Mouse (Mus musculus): Measurements from ENCODE around the gene Gm20441. TPM values are rescaled to one million over a fixed set of nuclear protein-coding genes. Genes with fewer than 3 reads are reported as not detected.

The Gm20441 gene
- 1.2 TPM in 1 of 2 replicates, not detected in the other for polyA plus RNA-seq (2012; rRNA removed)

DNA sequence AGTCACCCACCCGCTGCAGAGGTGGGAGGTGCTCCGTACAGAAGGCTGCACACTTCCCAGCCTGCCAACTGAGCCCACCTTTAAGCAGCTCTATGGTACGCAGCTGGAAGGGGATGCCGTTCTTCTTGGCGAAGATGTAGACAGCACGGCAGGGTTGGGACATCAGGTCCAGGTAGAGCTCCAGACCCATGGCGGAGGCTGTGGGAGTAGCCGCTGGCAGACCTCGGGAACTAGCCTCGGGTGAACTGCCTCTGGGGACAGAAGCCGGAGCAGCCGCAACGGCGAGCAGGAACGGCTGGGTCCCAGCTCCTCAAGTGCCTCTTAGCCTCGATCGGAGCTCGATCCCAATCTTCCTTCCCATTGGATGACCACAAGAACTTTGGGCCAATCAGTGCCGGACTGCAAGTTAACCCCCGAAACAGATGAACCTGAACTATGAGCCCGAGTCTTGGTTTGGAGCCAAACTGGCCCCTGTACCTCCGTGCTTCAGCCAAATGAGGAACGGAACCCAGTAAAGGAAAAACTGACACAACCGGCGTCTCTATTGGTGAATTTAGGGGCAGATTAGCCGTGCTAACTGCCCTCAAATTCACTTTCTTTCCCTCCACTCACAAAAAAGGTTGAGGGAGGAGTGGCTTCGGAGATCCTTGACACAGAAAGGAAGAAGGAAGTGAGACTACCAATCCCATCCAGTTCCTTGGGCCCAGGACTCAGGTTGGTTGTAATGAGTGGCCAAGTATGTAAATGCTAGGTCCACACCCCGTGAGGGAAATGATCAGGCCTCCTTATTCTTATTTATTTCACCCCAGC lies at the start of gene Gm20441, which contains the start of gene Gstt3:
Gene Gm20441, minus strand, starts transcription at position 186 of the 810 bp plus-strand sequence.
Gene Gstt3, minus strand, starts transcription at position 646 of the 810 bp plus-strand sequence.
- DNase-seq (ENCODE audit: low read depth) = peak; percentile 67

DNA sequence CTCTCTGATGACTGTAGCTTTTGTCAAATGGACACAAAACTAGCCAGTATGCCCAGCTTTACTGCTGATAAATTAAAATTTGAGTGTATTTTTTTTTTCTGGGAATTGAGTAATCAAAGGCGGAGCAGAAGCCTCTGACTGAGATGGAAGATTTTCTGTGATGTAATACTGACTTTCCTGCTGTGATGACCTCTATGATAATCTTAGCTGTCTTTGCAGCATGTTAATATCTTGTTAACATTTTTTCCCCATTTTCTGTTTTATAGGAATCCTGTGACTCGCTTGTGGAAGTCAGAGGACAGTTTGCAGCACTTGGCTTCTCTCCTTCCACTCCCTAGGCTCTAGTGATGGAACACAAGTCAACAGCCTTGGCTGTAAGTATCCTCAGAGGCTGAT lies 49.5 kb upstream of the Gm20441 start:
- no peak for DNase-seq (ENCODE audit: low read depth)

DNA sequence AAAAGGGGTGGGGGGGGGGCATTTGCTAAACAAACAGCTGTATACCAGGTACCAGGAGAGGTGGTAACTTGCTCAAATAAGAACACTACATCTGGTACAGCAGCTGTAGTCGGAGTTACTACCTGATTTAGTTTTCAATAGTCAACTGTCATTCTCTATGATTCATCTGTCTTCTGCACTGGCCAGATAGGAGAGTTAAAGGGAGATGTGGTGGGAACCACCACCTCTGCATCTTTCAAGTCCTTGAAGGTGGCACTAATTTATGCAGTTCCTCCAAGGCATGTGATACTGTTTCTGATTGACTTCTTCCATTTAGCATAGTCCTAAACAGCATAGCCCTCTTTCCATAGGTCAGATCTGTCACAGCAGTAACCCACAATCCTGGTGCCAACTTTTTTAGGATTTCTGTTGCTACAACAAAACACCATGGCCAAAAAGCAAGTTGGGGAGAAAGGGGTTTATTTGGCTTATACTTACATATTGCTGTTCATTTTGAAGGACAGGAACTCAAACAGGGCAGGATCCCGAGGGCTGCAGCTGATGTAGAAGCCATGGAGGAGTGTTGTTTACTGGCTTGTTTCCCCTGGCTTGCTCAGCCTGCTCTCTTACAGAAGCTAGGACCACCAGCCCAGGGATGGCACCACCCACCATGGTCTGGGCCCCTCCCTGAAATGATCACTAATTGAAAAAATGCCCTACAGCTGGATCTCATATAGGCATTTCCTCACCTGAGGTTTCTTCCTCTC lies 48.9 kb upstream of the Gm20441 start:
- DNase-seq (ENCODE audit: low read depth) = no peak

DNA sequence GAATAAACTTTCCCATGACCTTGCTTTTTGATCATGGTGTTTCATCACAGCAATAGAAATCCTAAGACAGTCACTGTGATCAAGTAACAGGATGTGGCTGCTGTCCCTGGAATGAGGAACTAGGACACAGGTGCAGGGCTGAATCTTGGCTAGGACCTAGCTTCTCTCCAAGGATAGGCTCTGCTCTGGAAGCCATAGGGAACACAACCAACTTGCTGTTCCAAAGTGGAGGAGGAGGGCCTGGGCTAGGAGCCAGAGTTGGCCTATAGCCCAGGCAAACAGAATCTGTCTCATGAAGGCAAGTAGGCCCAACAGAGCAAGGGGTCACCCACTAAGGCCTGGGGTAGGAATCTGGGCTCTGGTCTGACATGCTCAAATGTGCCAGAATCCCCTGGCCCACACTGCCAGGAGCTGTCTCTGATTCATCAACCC lies 47.8 kb upstream of the Gm20441 start:
- peak; percentile 94 for DNase-seq (ENCODE audit: low read depth)

DNA sequence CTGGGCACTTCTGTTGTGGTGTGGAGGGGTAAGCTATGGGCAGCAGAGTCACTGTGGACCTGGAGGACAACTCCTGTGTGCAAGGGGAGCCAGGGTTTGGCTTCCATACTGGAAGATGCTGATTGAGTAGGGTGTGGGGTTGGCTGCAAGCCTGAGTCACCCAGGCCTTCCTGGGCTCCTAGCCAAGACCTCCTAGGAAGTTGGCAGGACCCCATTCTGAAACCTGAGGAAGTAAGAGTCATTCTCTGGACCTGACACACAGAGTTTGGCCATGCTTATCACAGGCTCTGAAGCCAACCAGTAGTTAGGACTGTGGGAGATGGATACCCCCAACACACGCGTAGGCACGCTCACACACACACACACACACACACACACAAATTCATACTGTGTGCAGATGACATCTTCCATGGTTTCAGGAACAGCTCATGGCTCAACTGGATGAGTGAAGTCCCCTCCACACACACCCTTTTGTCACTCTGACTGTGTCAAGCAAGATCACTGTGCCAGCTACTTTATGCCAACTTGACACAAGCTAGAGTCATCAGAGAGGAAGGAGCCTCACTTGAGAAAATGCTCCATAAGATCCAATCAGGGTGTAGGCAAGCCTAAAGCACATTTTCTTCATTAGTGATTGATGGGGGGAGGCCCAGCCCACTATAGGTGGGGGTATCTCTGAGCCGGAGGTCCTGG lies 47.1 kb upstream of the Gm20441 start:
- no peak for DNase-seq (ENCODE audit: low read depth)

DNA sequence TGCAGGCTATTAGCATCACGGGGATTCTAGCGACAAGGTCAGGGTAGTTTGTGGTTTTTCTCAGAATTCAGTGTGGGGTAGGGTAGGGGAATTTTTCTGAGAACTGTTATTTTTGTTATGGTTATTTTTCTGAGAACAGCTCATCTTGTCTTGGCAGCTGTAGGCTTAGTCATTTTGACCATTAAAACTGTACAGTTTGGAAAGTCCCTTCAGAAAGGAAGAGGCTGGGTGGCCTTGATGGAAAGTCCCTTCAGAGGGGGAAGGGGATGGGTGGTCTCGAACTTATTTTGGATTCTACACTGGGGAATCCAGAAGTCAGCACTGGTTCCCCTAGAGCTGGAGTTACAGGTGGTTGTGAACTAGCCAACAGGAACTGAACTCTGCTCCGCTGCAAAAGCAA lies 43.8 kb upstream of the Gm20441 start:
- DNase-seq (ENCODE audit: low read depth) = no peak

DNA sequence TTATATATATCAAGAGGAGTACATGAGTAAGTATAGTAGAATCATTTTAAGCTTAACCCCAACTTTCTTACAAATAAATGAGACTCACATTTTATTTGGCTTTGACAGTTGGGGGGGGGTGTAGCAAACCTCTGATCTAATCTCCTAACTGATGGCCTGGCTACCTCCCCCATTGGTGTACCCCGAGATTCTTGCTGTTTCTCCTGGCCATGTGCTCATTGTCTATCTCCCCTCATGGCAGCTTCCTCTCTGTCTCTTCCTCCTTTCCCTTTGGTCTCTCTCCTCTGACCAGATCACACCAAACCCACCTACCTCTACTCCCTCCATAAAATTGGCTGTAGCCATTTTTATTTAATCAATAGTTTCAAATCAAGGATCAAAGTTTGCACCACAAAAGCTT lies 43.0 kb upstream of the Gm20441 start:
- DNase-seq (ENCODE audit: low read depth) = no peak

DNA sequence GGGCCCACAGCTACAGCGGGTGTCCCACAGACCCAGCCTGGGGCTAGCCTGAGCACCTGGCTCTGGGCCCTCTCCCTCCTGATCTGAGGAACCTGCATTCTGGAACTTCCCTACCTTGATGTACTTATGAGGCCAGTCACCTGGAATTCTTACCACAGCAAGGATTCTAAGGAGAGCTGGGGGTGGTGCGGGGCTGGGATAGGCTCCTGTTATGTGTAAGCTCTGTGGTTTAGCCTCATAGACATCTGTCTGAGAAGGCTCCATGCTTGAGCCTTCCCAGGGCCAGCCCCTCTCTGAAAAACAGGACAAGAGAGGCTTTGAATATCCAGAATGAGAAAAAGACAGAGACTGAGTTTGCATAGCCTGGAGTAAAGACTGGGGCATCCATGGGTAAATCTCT lies 41.7 kb upstream of the Gm20441 start, which contains the start of gene Gstt4:
Gene Gstt4, minus strand, starts transcription at position 101 of the 400 bp plus-strand sequence.
- DNase-seq (ENCODE audit: low read depth) = no peak

DNA sequence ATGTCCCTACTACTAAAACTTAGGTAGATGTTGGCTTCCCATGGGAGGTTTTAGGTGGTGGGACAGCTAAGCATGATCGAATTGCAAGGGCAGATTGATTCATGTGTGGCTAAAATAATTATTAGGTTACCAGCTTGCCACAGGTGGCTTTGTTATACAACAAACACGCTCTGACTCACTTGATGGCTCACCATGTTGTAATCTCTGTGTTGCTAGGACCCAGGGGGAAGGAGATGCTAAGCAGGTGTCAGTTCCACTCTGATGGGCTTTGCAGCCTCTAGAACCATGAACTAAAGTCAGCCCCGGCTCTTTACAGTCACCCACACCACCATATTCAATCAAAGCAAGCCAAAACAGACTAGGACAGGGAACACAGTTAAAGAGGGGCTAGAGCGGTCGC lies 39.1 kb upstream of the Gm20441 start:
- no peak for DNase-seq (ENCODE audit: low read depth)

DNA sequence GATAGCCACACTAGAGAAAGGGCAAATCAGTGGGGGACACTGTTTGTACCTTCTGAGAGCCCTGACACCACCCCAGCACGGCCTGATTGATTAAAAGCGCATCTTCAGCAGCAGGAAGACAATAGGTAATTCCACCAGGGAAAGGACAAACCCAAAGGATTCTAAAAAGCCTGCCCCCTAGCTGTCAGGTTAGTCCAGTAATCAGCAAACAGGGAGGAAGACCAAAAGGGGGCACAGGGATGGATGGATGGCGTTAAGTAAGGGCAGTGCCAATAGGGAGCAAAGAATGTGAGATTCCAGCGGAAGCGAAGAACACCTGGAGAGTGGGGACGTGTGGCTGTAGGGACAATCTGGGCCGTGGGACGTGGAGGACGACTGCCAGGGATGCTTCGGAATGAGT lies 37.9 kb upstream of the Gm20441 start:
- no peak for DNase-seq (ENCODE audit: low read depth)

DNA sequence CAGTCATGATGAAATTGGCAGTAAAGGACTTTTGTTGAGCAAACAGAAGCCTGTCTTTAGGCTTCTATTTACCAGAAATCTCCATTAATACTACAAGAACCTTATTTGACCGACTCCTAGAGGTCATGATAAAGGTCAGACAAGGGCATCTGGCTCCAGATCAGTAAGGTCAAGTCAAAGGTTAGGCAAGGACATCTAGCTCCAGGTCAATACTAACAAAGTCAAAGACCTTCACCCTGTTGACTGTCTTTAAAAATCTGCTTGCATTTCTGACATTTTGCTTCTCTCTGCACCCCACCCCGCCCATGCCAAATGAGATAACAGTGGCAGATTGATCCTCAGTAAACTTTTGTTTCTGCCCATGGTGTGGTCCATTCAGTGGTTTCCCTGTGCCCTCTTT lies 23.5 kb upstream of the Gm20441 start:
- DNase-seq (ENCODE audit: low read depth) = no peak

DNA sequence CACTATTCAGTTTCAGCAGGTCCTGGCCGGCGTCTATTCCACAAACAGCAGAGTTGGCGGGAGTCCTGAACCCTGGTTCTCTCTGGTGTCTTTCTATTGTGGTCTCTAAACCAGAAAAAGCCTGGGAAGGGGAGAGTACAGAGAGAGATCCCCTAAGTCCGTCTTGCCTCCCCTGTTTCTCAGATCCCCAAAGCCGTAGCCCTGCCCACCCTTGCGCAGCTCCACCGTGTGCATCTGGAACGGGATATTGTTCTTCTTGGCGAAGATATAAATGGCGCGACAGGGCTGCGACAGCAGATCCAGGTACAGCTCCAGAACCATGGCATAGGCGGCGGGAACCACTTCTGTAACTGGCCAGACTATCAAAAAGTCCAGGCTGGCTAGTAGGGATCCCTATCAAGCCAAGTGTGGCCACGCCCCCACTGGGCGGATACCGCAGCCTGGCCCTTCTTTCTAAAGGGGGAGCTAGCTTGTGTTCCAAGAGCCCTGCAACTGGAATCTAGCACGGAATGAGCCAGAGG lies 17.5 kb upstream of the Gm20441 start, which contains the start of gene Gstt1:
Gene Gstt1, minus strand, starts transcription at position 409 of the 521 bp plus-strand sequence.
- DNase-seq (ENCODE audit: low read depth) = no peak

DNA sequence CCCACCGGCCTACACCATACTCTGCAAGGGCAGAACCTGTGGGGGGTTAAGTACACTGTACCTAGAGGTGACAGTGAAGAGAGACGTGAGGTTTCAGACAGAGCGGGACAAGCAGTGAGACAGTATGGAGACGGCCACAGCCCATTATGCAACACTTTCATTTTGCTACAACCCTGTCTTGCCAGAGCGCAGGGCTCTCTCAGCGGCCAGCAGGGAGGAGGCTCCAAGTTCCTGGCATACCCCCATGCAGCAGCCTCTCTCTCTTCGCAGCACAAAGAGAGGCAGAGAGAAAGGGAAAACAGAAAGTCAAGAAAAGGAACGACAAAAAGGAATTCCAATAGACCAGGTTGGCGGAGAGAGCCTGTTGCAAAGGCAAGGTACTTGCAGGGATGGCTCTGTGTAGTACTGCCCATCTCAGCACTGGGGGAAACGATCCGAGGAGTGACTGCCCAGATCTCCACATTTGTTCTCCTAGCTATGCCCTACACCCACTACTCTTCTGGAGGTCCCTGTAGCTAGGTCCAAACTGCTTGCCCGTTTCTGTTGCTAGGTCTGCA lies 16.9 kb upstream of the Gm20441 start:
- no peak for DNase-seq (ENCODE audit: low read depth)

DNA sequence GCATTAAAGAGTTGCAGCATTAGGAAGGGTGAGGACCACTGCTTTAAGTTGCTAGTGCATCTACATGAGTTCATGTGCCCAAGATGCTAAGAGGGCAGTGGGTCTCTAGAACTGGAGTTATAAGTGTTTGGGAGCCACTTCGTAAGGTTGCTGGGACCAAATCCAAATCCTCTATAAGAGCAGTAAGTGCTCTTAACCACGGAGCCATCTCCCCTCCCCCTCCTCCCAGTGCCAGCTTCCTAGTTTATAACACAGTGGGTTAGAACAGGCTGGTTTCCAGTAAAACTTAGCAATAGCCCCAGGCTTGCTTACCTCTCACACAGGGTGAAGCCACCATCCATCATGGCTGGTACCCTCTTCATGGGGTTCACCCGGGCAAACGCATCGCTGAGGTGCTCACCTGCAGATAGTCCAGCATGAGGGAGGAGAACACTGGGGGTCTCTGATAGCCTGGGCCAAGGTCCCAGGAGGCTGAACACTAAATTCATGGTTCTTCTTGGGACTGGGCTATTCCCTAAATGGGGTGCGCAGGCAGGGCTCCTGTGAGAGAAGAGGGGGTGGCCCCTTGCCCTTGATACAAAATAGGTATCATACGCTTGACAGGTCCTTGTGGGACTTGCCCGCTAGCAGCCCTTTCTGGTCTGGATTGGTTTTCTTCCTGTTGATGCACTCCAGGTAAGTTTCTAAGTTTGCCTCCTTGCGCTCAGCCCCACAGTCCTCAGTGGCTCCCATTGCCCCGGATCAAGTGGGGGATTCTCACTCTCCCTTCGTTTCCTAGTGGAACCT lies 16.2 kb upstream of the Gm20441 start:
- DNase-seq (ENCODE audit: low read depth) = no peak

DNA sequence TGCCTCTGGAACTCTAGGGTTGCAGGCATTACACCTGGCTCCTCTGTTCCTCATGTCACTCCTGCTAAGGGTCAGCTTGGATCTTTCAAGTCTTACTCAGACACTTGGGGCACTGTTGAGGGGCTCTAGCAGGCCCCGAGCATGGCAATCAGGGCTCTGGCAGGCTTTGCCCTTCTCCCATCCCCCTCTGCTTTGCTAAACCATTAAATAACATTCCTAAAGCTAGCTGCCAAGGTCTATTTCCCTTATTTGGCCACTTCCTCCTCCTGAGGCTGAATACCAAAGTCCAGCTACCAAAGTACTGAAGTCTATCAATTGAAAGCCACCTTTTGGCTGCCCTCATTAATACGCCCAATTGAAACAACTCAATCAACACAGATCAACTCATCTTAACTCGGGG lies 14.1 kb upstream of the Gm20441 start:
- DNase-seq (ENCODE audit: low read depth) = no peak

DNA sequence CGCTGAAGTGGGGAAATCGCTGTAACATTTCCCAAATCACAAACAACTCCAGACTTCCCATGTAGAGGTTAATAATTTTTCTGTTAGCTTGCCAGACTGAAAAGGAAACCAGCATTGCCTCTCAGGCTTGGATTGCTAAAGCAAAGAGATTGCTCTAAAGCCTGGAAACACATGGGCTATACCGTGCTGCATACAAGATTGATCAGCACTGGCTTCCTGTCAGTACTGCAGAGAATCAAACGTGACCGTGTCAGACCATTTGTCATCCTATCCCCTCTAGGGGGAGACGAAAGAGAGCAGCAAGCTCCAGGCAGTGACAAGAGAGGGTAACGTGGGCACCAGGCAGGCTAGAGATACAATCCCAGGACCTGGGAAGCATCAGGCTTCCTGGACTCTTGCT lies 10.0 kb upstream of the Gm20441 start:
- no peak for DNase-seq (ENCODE audit: low read depth)

DNA sequence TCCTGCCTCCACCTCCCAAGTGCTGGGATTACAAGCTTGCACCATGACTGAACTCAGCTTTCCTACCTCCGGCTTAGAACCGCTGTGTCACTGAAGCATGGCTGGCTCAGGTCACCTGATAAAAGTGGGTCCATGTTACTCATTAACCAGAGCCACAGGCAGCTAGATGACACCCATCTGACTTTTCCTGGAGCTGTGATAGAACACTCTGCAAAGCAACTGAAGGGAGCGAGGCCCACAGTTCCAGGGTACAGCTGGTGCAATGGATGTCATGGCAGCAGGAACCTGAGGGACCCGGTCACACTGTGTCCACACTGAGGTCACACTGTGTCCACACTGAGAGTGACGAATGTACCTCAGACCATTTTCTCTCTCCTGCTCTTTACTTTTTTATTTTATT lies 9.1 kb upstream of the Gm20441 start:
- DNase-seq (ENCODE audit: low read depth) = no peak

DNA sequence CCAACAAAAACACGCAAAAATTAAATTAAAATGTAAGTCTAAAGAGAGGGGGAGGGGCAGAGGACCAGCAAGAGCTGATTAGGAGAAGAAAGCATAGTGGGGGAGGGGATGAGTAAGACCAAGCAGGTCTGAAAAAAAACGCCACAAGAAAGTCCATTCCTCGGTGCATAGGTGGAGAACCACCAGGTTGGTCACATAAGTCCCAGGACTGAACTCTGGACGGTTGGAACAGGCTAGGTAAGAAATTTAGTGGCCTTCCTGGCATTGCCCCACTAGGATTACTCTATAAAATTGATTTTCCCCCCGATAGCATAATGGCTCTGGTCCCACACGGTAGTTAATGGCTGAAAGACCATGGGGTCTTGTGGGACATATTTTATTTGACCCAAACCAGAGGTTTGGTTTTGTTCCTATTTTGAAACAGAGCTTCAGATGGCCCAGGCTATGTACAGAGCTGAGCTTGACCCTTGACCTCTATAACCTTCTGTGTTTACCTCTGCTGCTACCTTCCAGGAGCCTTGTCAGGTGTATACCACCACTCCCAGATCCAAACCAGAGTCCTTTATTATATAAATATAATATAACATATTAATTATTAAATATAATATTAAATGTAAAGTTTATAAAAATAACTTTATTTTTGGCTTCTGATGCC lies 8.5 kb upstream of the Gm20441 start:
- DNase-seq (ENCODE audit: low read depth) = no peak

DNA sequence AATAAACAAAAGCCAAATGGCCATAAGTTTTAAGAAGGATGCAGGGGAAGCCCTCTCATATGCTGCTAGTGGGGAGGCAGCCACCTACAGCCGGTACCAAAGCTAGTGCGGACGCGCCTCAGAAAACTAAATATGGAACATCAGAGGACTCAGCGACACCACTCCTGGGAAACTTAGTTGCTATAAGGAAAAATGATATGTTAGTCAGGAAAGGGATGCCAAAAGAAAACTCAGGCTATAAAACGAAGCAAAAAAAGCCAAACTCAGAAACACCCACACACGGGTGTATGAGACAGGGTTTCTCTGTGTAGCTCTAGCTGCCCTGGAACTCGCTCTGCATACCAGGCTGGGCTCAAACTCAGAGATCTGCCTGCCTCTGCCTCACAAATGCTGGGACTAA lies 7.5 kb upstream of the Gm20441 start:
- DNase-seq (ENCODE audit: low read depth) = no peak

DNA sequence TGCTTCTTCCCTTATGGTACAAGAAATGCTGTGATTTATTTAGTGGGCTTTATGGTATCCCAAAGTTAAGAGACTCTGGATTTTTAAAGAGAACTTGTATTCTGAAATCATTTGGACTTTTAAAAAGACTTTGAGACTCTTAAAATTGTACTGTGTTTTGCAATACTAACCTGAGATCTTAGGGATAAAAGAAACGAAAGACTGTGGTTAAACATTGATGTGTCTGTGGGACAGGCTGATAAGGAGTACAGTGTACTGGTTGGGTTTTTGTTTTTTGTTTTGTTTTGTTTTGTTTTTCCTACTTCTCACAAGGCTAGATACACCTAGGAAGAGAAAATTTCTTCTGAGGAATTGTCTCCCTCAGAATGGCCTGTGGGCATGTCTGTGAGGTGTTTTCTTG lies 4.7 kb upstream of the Gm20441 start:
- no peak for DNase-seq (ENCODE audit: low read depth)
